Mouse (Mus musculus): ENCODE data around the gene Tet1.

- TF ChIP-seq CTCF (IDR thresholded peaks at IDR 0.05; ENCODE audit: extremely low read depth, insufficient read depth, insufficient read length, insufficient replicate concordance) (no peak), POLR2A (IDR thresholded peaks at IDR 0.05; ENCODE audit: low read depth, low read length) (no peak)
Measured at GRCm38 (mm10) chr10:62847069-62847626, 61.6 kb downstream of the Tet1 start.

Data from spleen, adult 2 months (tissue).